Mouse (Mus musculus) ES-E14 (cell line): ENCODE measurements at regions not wholly inside any gene's neighbourhood (a gene's known extent, or its start where the extent isn't known, plus 50 kb on each side); places are given as distances from the start of the nearest gene placed in this dataset.

Experiments
- CHD2 ChIP-seq: IDR thresholded peaks from 2 replicates; pipeline ENCODE4 v1.6.1; 2014; ENCODE audit warnings: mild to moderate bottlenecking, low read depth, low read length, inconsistent platforms
- HCFC1 ChIP-seq: IDR thresholded peaks from 2 replicates; pipeline ENCODE4 v1.6.1; 2012; ENCODE audit warnings: low read length, inconsistent platforms, borderline replicate concordance; ENCODE audit not compliant: insufficient read depth

GRCm38 (mm10) chr8:126720473-126721145, 126.8 kb upstream of the Irf2bp2 start:
- TF ChIP-seq HCFC1 (no peak), CHD2 (no peak)
